Mouse (Mus musculus) lung, embryonic 14.5 days (tissue): Measurements from ENCODE around the gene Ecel1. TPM values are rescaled to one million over a fixed set of nuclear protein-coding genes. Genes with fewer than 3 reads are reported as not detected.

Experiments
- ATAC-seq: fragments of 200-750 bp; cut with Nextera tagmentation; 2 replicates; pipeline ENCODE4 v1.8.0; 2017; ENCODE audit warnings: mild to moderate bottlenecking, moderate TSS enrichment, moderate library complexity; ENCODE audit not compliant: insufficient read depth
- DNase-seq: peaks from one replicate; pipeline ENCODE4 v3.0.0-alpha.2; 2015
- H3K27ac ChIP-seq: fragments of 300-500 bp; sonication (generic); 2 replicates; pipeline ENCODE4 v1.5.1; 2014; ENCODE audit warnings: low read depth, mild to moderate bottlenecking, moderate library complexity
- H3K27me3 ChIP-seq: fragments of 300-500 bp; sonication (generic); 2 replicates; pipeline ENCODE4 v1.6.1; 2014; ENCODE audit warnings: low read length, control low read depth; ENCODE audit not compliant: insufficient read depth
- H3K36me3 ChIP-seq: fragments of 300-500 bp; sonication (generic); 2 replicates; pipeline ENCODE4 v1.6.1; 2014; ENCODE audit warnings: control low read depth; ENCODE audit not compliant: insufficient read depth
- H3K4me1 ChIP-seq: fragments of 300-500 bp; sonication (generic); 2 replicates; pipeline ENCODE4 v1.6.1; 2014; ENCODE audit warnings: antibody characterized with exemption, control low read depth; ENCODE audit not compliant: insufficient read depth
- H3K4me2 ChIP-seq: fragments of 300-500 bp; sonication (generic); 2 replicates; pipeline ENCODE4 v1.6.1; 2014; ENCODE audit warnings: mild to moderate bottlenecking
- H3K4me3 ChIP-seq: fragments of 300-500 bp; sonication (generic); 2 replicates; pipeline ENCODE4 v1.5.1; 2014; ENCODE audit warnings: low read depth, low read length
- H3K9ac ChIP-seq: fragments of 300-500 bp; sonication (generic); 2 replicates; pipeline ENCODE4 v1.6.1; 2014
- H3K9me3 ChIP-seq: fragments of 300-500 bp; sonication (generic); 2 replicates; pipeline ENCODE4 v1.6.1; 2016; ENCODE audit warnings: low read depth, low read length, control low read depth
- CTCF ChIP-seq: IDR thresholded peaks from 2 replicates; pipeline ENCODE4 v1.5.1; 2016; ENCODE audit warnings: antibody characterized with exemption, low read depth
- WGBS: fragments of 180-500 bp; shearing (Covaris S2); extraction: QIAGEN DNeasy Blood & Tissue Kit; methylation state at CpG from one replicate; pipeline ENCODE4 v1.1.7; 2014; 5-methylcytosine and 5-hydroxymethylcytosine counted together
- polyA plus RNA-seq: library from polyadenylated mRNA; unstranded; fragments of >200 nt; fragmentation: Nextera tagmentation; extraction: Ambion mirVana; gene quantifications from 2 replicates; pipeline ENCODE4 v1.2.1, GENCODE M21; 2014

Gene Ecel1
- polyA plus RNA-seq = 0.26 and 0.61 TPM in 2 replicates

DNA sequence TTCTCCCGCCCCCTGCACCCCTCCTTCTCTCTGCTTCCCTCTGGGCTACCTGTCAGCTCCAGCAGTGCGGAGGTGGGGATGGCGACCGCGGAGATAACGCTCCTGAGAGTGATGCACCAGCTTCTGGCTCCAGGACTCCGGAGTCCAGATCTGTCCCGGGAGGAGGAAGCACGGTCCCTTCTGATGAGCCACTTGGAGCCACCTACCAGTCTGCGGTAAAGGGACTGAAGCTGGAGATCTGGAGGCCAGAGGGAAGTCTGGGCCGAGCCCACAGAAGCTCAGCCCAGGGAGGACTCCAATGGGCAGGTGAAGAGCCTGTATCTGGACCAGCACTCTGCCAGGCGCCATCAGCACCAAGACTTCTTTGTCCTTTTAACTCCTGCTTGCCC is at the start of gene Ecel1:
Gene Ecel1, minus strand, starts transcription at position 323 of the 389 bp plus-strand sequence.
- TF ChIP-seq CTCF = no peak
- Histone ChIP-seq H3K4me2 (peak within 1 kb of the TSS; percentile 60), H3K27ac (no peak within 1 kb of the TSS), H3K4me1 (no peaks in the 10 kb centered on the region), H3K9me3 (no peaks in the 10 kb centered on the region), H3K36me3 (no peaks in the 10 kb centered on the region), H3K9ac (no peak within 1 kb of the TSS; the same call in 1 of the 2 replicates), H3K4me3 (peak within 1 kb of the TSS; percentile 33), H3K27me3 (peaks cover 83% of the 10 kb centered on the region)
- DNase-seq (no peak), ATAC-seq (no peak)
- WGBS = 2% methylated on average over 12 of the region's 12 CpGs

DNA sequence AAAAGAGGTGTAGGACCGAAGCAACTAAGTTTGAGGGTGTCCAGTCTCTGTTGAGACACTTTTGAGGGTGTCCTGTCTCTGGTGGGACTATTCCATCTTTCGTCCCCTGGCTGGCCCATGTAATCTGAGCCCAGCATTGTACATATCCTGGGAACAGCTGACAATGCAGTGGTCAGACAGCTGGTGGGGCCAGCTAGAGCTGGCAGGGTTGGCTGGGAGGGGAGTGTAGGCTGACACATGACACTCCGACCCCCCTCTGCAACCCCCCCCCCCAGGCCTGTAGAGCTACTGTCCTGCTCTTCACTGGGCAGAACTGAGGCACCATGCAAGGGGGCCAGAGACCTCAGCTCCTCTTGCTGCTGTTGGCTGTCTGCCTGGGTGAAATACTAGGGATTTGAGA is 49.2 kb upstream of the Ecel1 start:
- Histone ChIP-seq H3K9me3 (no peaks in the 10 kb centered on the region), H3K9ac (no peak overlapping the region), H3K36me3 (no peaks in the 10 kb centered on the region), H3K27ac (no peak overlapping the region), H3K4me2 (no peak overlapping the region), H3K4me1 (no peaks in the 10 kb centered on the region), H3K4me3 (no peak overlapping the region), H3K27me3 (peaks cover 20% of the 10 kb centered on the region)
- 24% methylated on average over 3 of the region's 3 CpGs for WGBS
- DNase-seq = peak; percentile 45
- peak; percentile 74 for ATAC-seq
- TF ChIP-seq CTCF = no peak

GRCm38 (mm10) chr1:87205038-87205437 is 48.7 kb upstream of the Ecel1 start:
- Histone ChIP-seq H3K4me1 (no peaks in the 10 kb centered on the region), H3K27me3 (peaks cover 20% of the 10 kb centered on the region)

GRCm38 (mm10) chr1:87204465-87204864 is 48.1 kb upstream of the Ecel1 start, which contains the start of gene Chrng:
TSS of gene Chrng (plus strand) at chr1:87204657.
- WGBS = 80% methylated on average over 7 of the region's 7 CpGs
- no peak within 1 kb of the TSS for H3K4me3 ChIP-seq
- no peaks in the 10 kb centered on the region for H3K36me3 ChIP-seq
- no peak within 1 kb of the TSS for H3K27ac ChIP-seq
- ATAC-seq = no peak
- DNase-seq = no peak
- no peak within 1 kb of the TSS for H3K4me2 ChIP-seq
- H3K9ac ChIP-seq = no peak within 1 kb of the TSS
- H3K4me1 ChIP-seq = no peaks in the 10 kb centered on the region
- H3K27me3 ChIP-seq = peaks cover 20% of the 10 kb centered on the region
- no peak for TF ChIP-seq CTCF
- H3K9me3 ChIP-seq = no peaks in the 10 kb centered on the region

More at GRCm38 (mm10) chr1:87205038-87205437, 48.7 kb upstream of the Ecel1 start:
- no peak for TF ChIP-seq CTCF
- Histone ChIP-seq H3K36me3 (no peaks in the 10 kb centered on the region), H3K4me2 (no peak overlapping the region), H3K4me3 (no peak overlapping the region), H3K27ac (no peak overlapping the region), H3K9ac (no peak overlapping the region), H3K9me3 (no peaks in the 10 kb centered on the region)
- ATAC-seq = peak; percentile 40; the same call in 1 of the 2 replicates
- peak; percentile 12 for DNase-seq
- 37% methylated on average over 6 of the region's 6 CpGs for WGBS

DNA sequence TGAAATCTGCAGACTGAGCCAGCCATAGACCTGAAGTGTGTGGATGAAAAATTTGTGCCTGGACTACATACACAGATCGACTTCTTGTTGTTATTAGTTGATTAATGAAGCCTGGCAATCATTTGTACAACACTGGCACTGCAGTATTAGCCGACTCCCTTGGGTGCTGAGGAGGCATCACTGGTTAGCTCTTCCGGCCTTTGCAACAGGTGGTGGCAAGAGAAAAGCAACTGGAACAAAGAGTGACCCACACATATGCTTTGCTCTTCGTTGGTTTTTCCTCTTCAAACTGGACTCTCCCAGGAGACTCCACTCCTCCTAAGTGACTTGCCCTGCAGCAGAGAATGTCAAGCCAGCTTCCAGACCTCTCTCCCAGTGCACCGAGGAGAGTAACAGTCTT is 47.5 kb upstream of the Ecel1 start:
- no peaks in the 10 kb centered on the region for H3K4me1 ChIP-seq
- no peaks in the 10 kb centered on the region for H3K9me3 ChIP-seq
- WGBS = 77% methylated on average over 5 of the region's 5 CpGs
- no peak overlapping the region for H3K4me2 ChIP-seq
- H3K4me3 ChIP-seq = no peak overlapping the region
- H3K27ac ChIP-seq = no peak overlapping the region
- DNase-seq (no peak), ATAC-seq (no peak)
- no peak overlapping the region for H3K9ac ChIP-seq
- H3K27me3 ChIP-seq = peaks cover 20% of the 10 kb centered on the region
- no peak for TF ChIP-seq CTCF
- no peaks in the 10 kb centered on the region for H3K36me3 ChIP-seq

GRCm38 (mm10) chr1:87201848-87202247 is 45.5 kb upstream of the Ecel1 start:
- H3K4me1 ChIP-seq = no peaks in the 10 kb centered on the region
- no peak for TF ChIP-seq CTCF
- ATAC-seq = no peak
- H3K4me3 ChIP-seq = no peak overlapping the region
- no peaks in the 10 kb centered on the region for H3K9me3 ChIP-seq
- H3K36me3 ChIP-seq = no peaks in the 10 kb centered on the region
- DNase-seq = no peak
- no peak overlapping the region for H3K4me2 ChIP-seq
- WGBS = 20% methylated on average over 1 of the region's 1 CpGs
- peaks cover 10% of the 10 kb centered on the region; the same call in 1 of the 2 replicates for H3K27me3 ChIP-seq
- H3K9ac ChIP-seq = no peak overlapping the region
- H3K27ac ChIP-seq = no peak overlapping the region

GRCm38 (mm10) chr1:87200811-87201210 is 44.5 kb upstream of the Ecel1 start:
- no peak for ATAC-seq
- Histone ChIP-seq H3K4me3 (no peak overlapping the region), H3K4me1 (no peaks in the 10 kb centered on the region), H3K27ac (no peak overlapping the region), H3K4me2 (no peak overlapping the region), H3K9ac (no peak overlapping the region), H3K27me3 (0 out of 2 replicates have a peak, but pooled peaks cover 1% of the 10 kb centered on the region), H3K36me3 (no peaks in the 10 kb centered on the region), H3K9me3 (no peaks in the 10 kb centered on the region)
- no peak for DNase-seq
- no peak for TF ChIP-seq CTCF
- WGBS = 36% methylated on average over 2 of the region's 2 CpGs
